ENCODE assay signal across 8 mouse cellular contexts in the genomic region with DNA sequence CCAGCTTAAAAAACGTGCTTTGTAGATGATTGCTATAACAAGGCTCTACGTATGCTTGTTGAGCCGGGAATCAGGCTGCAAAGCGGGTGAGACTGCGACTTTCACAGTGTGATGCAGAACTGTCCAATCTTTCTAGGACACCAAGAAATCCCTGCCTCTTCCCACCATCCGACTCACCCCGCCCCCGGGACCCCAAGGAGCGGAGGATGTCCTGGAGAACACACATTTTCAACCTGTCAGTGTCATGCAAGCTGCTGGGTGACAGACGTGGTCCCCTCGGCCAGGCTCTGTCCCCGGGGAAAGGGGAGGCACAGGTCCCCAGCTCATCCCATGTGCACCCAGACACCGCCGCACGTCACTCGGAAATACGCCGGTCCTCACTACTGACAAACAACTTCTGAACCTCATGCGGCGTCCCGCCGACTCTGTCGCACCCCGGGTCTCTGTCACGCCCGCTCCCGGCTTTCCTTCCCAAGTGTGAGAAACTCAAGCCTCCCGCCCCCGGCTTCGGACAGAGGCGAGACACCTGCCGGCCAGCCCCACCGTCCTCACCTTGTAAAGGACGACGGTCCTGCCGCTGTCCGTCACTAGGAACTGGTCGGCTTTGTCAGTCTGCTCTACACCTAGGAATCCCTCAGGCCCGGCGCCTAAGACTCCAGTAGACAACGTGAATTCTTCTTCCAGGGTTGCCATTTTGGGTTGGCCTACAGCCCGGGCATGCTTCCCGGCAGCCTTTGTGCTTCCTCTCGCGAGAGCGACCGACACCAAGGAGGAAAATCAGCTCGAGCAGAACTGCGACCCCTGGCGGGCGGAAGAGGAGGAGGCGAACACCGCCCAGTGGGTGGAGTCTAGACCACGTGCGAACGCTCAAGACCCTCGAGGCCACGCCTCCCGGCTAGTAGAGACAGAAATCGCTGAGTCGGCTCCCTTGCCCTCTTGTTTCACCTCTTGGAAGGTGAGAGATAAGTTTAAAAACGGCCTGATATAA. TPM values are rescaled to one million over a fixed set of nuclear protein-coding genes. Genes with fewer than 3 reads are reported as not detected.
DNase-seq lines count a peak whose midpoint lies in the region; ATAC-seq lines count a peak whose summit lies in the region.

TSS of gene Nol11 (minus strand) at position 817 of the 988 bp plus-strand sequence.

- DNase-seq in NIH3T3 (ENCODE audit: low read depth) = peak; percentile 99
- DNase-seq in cerebellum, postnatal 10 days = peak; percentile 99 to 100
- peak; percentile 97 to 98 for DNase-seq in frontal cortex, postnatal 10 days (ENCODE audit: low spot score in 2 of 2)
- peak; percentile 99 for DNase-seq in layer of hippocampus, postnatal 14 days (ENCODE audit: low spot score in 2 of 2)
- DNase-seq in lung, postnatal 14 days = peak; percentile 98
- peak; percentile 96 for DNase-seq in retina, adult 2 months (ENCODE audit: low read depth, low spot score)
- DNase-seq in thymus, postnatal 36 days = peak; percentile 97 to 98

- peak within 1 kb of the TSS; percentile 75 for H3K4me2 ChIP-seq in hindbrain, embryonic 12.5 days (replicated peaks)

- peaks cover 6% of the 10 kb centered on the region for H3K4me1 ChIP-seq in hindbrain, embryonic 12.5 days

- H3K4me3 ChIP-seq in hindbrain, embryonic 12.5 days = peak within 1 kb of the TSS; percentile 80

- no peaks in the 10 kb centered on the region for H3K27me3 ChIP-seq in hindbrain, embryonic 12.5 days

- peaks cover 23% of the 10 kb centered on the region for H3K36me3 ChIP-seq in hindbrain, embryonic 12.5 days

- no peaks in the 10 kb centered on the region for H3K9me3 ChIP-seq in hindbrain, embryonic 12.5 days (replicated peaks)

- peak; percentile 97 for ATAC-seq in hindbrain, embryonic 12.5 days (ENCODE audit: low FRiP score)

- H3K9ac ChIP-seq in hindbrain, embryonic 12.5 days = peak within 1 kb of the TSS; percentile 88

- whole genome bisulfite sequencing in hindbrain, embryonic 12.5 days = under 1% methylated on average over 62 of the region's 62 CpGs

- peak within 1 kb of the TSS; percentile 35; the same call in 1 of the 2 replicates for H3K27ac ChIP-seq in hindbrain, embryonic 12.5 days

RNA-seq across cellular contexts. Expression of gene Nol11, which starts in this region (rescaled TPM):
- polyA plus RNA-seq in hindbrain, embryonic 12.5 days (2016; fragmentation: Nextera tagmentation; extraction: Ambion mirVana) = 57.1 and 62.1 TPM in 2 replicates
- 10 to 100 TPM; 22.2 to 23.8 TPM for total RNA-seq in layer of hippocampus, postnatal 14 days (2021)

Comparison
In these comparisons a context has a peak if more than half of its experiments do, and no peak if none do; other contexts are left out.
1. Peak in every context shown above with its lines: DNase-seq, ATAC-seq, H3K4me3 ChIP-seq and H3K27ac ChIP-seq.